Mouse (Mus musculus) adrenal gland, adult (tissue): Measurements from ENCODE around the gene Lcor.

Experiments used
- DNase-seq, 2 experiments: peaks; one replicate each; pipeline ENCODE4 v3.0.0; 2022 to 2023; ENCODE audit warnings: low spot score in 1 of 2; ENCODE audit not compliant: inconsistent age in 2 of 2

The Lcor gene

DNA sequence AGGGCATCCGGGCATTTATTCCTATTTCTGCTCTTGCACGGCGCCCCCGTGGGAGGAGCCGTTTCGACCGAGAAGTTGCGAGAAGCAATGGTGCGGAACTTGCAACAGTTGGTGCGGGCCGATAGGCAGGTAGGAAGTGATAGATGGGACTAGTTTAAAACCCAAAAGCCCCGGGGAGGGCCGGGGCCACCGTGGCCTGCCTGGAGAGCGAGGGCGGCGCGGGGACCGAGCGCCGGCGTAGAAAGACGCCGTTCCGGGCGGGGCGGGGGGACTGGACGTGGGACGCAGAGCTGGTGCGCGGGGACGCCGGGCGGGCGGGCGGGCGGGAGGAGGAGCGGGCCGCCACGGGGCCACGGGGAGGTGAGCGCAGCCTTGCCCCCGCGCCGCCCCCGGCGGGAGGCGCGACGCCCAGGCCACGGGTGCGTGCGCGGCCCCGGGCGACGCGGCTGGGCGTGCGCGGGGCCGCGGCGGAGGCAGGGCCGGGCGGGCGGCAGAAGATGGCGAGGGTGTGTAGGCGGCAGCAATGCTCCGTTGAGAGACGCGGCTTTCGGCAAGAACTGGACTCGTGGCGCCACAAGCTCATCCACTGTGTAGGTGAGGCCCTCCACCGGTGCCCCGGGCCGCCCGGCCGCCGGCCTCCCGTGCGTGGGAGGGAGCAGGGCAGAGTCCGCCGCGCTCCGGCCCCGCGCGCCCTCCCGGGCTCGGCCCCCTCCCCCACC is at the start of gene Lcor:
Gene Lcor (plus strand): TSS at position 448 of the 719 bp plus-strand sequence.
- DNase-seq: peak; percentile 91 to 96

DNA sequence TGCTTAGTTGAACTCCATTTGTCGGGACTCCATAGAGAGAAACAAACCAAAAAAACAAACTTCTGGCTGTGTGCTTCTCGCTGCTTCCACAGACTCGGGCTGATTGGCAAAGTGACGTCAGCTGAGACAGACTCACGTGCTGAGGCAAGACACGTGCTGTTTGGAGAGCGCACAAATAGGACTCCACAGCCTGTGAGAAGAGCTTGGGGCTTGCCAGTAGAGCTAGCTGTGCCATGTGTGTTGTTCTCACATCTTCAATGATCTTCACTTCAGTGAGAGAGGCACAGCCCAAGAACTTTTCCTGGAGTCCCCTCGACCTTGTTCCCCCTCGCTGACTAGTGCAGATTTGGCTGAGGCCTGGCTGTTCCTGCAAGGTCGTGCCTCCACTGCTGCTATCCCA is 47.1 kb upstream of the Lcor start:
- no peak for DNase-seq

DNA sequence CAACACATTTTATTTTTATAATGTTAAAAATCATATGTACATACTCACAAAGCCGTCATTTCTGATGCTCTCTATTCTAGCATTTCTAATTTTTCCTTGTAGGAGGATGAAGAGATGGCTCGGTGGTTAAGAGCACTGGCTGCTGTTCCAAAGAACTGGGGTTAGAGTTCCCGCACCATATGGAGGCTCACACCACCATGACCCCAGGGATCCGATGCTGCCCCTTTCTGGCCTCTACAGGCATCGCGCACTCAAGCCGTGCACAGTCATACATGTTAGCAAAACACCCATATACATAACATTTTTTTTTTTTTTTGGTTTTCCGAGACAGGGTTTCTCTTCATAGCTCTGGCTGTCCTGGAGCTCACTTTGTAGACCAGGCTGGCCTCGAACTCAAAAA is 46.0 kb upstream of the Lcor start:
- no peak for DNase-seq

DNA sequence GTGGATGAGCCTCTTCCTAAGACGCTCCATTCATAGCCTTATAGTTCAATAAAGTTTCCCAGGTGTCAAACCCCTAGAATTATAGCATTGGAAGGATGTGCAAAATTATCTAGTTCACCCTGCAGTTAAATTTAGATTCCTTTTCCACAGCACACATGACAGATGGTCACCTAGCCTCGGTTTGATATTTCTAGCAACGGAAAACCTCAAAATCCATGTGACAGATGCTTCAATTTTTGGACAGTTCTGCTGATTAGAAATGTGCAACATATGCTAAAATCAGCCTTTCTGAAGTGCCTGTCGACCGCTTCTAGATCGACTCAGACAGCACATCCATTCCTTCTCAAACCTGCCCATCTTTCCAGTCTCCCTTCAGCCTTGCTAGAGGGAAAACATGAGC is 43.5 kb upstream of the Lcor start:
- DNase-seq: no peak

DNA sequence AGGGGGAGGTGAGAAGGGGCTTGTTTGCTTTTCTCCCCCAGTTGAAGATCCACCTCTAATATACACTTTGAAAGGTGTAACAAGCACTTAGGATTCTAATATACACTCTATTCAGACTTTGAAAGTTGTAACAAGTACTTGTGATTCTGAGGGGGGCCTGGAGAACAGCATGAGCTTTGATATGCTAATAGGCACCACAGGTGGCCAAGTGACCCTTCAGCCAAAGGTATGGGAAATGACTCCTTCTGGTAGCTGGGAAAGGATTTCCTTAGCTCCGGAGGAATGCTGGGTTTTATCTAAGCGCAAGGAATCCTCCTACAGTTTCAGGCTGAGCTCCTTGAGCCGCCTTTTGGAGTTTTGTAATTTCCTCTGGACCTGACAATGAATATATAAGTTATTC is 41.0 kb upstream of the Lcor start:
- DNase-seq: no peak

DNA sequence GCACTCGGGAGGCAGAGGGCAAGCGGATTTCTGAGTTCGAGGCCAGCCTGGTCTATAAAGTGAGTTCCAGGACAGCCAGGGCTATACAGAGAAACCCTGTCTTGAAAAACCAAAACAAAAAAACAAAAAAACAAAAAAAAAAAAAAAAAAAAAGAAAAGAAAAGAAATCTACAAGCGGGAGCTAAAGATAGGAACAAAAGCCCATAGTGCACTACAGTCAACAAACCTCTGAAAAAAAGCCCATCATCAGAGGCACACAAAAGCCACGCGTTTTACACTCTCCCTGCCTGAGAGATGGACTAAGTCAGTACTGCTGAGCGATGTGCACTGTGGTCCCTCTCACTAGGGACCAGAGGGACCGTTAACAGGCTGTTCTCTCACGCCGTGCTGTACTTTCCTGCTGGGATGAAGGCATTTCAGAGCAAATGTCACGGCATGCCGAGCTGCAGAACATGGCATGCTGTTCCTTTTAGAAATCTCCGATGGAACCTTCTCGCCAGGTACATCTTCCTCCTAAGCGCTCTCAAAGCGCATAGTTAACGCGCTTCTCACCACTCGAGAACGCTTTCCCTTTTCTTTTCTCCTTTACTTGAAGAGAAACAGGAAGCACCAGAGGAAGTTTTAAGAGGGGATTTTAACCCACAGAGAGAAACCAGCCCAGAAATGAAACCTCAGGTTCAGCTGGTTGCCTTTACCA is 40.4 kb upstream of the Lcor start:
- no peak for DNase-seq

DNA sequence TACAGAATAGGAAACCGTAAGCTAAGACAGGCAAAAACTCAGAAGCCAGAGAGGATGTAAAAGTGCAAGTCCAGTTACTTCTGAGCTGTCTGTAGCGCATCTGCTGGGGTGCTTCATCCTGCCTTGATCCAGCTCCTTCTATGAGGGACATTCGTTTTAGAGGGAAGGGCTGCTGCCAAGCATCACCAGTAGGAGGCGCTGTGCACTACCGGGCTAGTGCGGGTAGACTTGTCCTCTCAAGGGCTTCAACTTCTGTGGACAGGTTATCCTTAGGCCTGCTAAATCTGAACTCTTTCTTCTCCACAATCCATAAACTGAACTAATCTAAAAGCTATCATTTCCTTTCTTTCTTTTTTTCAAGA is 39.8 kb upstream of the Lcor start:
- DNase-seq: peak; percentile 75 to 86

DNA sequence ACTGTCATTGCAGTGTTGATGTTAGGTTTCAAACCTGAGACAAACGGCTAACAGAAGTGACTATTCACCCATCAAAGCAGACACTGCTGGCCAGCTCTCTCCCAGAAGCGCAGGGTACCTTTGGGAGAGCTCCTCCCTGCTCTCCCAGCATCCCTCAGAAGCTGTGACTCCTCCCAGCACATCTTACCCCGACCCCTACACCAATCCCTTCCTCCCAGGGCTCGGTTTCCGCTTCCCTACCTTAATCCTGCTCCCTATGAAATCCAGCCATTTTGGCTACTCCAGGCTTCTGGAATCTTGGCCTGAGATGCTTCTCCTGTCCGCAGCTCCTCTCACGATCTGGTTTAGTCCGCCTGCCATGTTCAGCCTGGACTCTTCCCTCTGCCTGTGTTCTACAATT is 37.9 kb upstream of the Lcor start:
- no peak for DNase-seq

DNA sequence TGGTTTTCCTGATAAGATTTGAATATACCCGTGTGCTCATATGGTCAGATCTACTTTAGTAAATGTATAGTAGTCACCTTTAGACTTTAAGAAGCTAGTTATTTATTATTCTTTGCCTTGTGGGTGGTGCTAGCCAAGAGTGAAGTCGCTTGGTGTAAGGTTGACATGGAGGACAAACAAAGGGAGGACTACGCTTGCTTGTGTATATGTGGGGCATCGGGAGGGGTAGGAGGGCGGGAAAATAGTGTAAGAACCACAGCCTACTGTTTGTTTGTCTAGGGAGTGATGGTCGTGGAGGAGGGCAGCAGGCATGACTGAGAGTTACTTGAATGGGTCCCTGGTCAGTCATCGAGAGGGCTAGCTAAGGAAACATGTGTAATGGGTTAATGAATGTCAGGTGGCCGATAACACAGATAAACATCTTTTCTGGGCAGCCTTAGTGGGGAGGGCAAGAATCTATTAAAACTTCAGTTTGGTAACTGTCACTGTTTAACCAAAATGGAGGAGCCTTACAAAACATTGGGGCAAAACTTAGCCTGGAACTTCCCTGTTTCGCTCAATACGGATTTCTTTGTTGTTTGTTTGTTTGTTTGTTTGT is 37.3 kb upstream of the Lcor start:
- no peak for DNase-seq

DNA sequence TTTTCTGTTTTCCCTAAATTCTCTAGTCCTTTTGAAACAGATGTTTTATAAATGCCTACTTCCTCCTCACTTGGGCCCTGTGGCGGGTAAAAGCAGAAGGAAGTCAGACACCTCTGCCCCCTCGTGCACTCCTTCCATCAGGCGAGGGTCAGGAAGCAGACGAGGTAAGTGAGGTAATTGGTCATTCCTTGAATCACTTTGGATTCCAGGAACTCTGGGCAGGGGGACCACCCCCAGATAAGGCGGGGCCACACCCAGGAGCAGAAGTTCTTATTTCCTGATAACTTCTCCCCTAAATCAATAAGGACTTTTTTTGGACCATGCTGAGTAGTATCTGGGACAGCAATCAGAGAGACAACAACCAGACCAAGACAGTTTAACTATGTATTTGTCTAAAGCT is 36.7 kb upstream of the Lcor start:
- DNase-seq: no peak

DNA sequence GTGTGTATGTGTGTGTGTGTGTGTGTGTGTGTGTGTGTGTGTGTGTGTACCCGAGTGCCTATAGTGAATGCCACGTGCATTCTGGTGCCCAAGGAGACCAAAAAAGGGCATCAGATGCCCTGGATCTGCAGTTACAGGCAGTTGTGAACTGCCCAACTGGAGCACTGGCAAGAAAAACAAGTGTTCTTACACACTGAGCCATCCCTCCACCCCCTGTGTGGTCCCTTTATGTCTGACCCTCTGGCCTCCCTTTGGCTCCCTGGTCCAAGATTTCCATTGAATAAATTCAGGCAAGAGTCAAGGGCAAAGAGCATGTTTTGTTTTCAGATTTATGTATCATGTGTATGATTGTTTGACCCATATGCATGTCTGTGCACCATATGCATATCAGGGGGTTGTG is 35.3 kb upstream of the Lcor start:
- DNase-seq: no peak

DNA sequence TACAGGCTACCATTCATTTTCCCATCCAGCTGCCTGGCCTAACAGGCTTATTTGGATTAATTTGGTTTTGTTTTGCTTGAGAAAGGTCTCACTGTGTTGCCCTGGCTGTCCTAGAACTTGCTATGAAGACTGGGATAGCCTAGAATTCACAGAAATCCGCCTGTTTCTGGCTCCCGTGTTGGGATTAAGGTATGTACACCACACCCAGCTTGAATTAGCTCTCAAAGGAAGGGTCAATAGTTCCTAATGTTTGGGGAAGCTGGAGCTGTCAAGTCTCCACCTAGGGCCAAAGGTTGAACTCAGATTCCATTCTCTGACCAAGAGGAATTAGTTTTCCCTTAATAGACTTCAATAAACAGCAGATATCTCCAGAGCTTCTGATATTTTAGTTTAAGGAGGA is 34.7 kb upstream of the Lcor start:
- no peak for DNase-seq

DNA sequence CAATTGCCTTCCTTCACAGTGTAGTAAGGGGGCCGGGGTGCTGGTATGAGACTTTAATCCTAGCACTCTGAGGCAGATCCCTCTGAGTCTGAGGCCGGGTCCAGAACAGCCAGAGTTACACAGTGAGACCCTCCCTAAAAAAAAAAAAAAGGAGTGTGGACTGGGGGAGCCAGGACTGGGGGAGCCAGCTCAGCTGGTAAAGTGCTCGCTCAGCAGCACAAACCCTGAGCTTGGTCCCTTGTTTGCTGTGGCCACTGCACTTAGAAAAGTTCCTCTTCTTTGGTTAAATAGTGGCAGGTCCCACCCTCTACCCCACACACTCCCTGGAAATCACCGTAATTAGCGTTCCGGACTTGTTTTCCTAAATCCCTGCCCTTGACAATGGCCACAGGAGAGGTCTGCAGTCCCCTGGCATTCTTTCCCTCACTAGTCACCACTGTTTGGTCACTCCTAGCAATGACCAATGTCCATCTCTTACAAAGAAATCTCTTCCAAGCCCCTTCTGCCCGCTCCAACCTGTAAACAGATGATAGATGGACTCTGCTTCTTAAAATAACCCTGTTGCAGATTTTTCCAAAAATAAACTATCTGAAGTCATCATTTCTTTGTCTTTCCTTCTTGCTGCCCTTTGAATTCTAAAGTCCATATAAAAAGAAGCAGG is 32.9 kb upstream of the Lcor start:
- DNase-seq: peak in 1 of 2 experiments; percentile 66

DNA sequence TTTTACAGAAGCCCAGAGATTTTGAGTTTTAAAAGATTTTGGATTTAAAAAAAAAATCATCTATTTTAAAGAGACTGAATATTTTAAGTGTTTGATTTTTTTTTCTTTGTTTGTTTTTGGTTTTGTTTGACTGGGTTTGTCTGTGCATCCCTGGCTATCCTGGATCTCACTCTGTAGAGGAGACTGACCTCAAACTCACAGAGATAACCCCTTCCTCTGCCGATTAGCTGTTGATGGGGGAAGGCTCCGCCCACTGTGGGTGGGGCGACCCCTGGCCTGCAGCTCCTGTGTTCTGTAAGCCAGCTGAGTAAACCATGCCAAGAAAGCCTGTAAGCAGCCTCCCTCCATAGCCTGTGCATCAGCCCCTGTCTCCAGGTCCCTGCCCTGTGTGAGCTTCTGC is 30.3 kb upstream of the Lcor start:
- no peak for DNase-seq

DNA sequence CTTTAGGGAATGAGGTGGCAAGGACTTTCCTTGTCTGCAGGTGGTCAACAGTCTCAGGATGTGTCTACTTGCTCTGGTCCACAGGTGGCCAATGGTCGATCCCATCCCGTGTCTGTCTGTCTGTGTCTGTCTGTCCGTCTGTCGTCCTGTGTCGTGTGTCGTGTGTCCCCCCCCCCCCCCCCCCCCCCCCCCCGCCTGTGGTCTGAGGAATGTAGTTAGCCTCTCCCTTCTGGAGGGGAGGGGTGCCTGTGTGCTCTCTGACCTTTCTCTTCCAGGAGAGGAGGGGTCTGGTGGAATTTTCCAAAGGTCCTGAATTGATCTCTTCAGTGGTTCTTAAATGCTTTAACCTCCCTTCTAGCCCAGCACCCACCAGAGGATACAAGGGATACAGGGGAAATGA is 27.8 kb upstream of the Lcor start:
- no peak for DNase-seq

DNA sequence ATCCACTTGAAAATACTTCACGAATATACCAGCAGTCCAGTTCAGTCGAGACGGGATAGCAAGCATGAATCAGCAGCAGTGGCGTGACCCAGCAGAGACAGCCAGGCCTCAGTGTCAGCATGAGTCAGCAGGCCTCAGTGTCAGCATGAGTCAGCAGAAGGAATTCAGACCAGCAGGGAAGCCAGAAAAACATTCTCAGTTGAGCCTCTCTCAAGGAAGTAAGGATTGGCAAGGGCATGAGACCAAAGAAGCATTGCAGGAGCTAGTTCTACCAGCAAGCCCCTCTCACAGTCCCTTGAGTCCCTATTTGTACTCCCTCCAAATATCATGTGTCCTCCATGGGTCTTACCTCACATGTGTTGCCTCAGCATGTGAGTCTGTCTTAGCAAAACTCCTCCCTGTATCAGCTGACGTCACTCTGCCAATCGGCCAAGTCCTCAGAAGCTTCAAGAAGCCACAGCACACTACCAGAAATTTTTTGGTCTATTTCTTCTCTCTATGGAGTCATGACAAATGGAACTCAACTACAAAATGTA is 27.3 kb upstream of the Lcor start:
- peak; percentile 89 to 91 for DNase-seq

DNA sequence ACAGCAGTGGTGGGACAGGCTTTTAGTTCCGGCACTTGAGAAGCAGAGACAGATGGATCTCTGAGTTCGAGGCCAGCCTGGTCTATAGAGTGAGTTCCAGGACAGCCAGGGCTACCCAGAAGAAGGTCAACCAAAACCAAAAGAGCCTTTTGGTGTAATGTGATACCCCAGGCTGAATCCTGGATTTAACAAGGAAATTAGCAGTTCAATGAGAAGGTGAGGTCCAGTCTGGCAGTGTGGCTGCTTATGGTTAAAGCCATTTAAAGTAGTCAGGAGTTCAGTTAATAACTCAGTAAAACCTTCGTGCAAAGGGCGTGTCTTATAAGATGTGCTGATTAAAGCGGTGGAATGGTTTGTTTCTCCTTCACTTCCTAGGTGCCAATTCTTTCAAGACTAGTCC is 25.3 kb upstream of the Lcor start:
- no peak for DNase-seq

DNA sequence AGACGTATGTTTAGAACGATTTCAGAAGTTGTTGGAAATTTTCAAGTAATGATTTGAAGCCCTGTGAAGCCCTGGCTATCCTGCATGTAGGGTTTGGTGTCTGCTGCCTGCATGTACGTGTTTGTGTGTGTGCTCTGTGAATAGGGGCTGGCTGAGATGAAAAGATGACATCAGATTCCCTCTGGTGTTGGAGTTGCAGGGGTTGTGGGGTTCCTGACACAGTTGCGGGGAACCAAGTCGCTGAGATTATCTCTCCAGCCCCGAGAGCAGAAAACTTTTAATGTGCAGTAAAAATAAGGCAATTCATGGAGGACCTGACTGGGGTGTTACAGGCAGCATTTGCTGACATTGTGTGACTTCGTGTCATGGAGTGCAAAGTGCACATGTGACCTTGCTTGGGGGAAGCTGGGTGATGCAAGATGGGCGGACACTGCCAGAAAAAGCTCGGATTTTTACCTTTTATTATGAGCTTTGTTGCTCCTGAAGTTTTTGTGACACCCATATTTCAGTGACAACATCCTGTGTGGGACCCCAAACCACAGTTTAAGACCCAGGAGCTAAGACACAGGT is 20.2 kb upstream of the Lcor start:
- no peak for DNase-seq

DNA sequence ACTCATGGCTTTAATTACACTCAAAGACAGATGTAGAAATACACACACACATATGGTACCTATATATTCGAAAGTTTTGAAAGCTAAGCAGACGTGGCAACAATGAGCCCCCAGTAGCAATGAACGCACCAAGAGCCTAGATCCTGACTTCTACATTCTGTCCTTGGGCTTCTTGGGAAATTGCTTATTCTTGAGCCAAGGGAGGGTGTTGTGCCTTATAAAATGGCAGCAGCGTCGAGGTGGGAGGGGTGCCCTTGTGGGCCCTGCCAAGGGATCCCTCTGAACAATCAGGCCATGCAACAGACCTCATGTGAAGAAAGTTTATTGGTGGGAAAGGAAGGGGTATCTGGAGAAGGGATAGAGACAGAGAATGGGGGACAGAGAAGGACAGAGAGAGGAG is 18.6 kb upstream of the Lcor start:
- no peak for DNase-seq

DNA sequence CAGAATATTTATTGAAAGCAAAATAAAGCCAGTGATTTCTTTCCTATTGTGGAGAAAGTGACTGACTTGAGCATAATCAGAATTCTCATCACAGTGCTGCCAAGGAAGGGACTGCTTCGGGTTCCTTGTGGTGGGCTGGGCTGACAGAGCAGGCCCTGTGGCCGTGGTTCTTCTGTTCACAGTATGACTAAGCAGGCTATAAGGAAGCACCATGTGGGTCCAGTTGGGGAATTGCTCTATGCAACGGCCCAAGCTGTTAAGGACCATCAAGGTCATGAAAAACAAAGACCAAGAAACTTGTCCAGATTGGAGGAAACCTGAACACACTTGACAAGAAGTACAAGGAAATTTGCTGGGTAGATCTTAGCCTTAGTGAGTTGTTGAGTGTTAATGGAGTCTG is 16.0 kb upstream of the Lcor start:
- peak in 1 of 2 experiments; percentile 1 for DNase-seq

DNA sequence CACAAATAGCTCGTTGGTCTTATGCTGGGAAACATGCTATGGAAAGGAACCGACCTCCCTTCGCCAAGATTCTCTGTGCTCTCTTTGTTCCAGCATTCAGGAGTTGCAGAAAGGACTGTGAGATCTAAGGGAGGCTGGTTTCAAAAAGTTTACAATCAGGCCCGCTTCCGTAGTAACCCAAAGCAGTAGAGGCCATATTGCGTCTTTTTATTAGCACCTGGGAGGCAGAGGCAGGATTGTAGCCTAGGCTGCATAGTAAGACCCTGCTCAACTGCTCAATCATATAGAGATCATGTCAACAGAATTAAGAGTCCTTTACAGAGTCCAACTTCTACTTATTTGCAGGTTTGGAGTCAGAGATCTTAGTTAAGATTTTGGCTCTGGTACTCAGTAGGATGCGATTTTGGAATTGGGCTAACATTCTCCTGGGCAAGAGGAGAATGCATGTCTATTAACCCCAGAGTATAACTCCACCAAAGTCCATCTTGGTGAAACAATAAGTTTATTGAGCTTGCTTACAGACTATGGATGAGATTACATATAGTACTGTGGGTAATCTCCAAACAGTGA is 8.8 kb upstream of the Lcor start:
- no peak for DNase-seq
